Mouse (Mus musculus) embryonic facial prominence, embryonic 14.5 days (tissue): ENCODE results near the gene Trappc2l. TPM values are rescaled to one million over a fixed set of nuclear protein-coding genes. Genes with fewer than 3 reads are reported as not detected.
A peak's percentile ranks its signal among the peaks of the same experiment; 100 is the strongest.

Experiments
- ATAC-seq: fragments of 200-750 bp; cut with Nextera tagmentation; 2 replicates; pipeline ENCODE4 v1.8.0; 2017; ENCODE audit warnings: low read depth, moderate number of reproducible peaks, moderate TSS enrichment
- DNase-seq: peaks from one replicate; pipeline ENCODE4 v3.0.0-alpha.2; 2015; ENCODE audit warnings: low spot score
- H3K27ac ChIP-seq: fragments of 300-500 bp; sonication (generic); replicated peaks from 2 replicates; pipeline ENCODE4 v1.5.1; 2014; ENCODE audit warnings: low read depth, mild to moderate bottlenecking, low read length, moderate library complexity
- H3K27me3 ChIP-seq: fragments of 300-500 bp; sonication (generic); replicated peaks from 2 replicates; pipeline ENCODE4 v1.6.1; 2014; ENCODE audit warnings: low read length; ENCODE audit not compliant: control insufficient read depth, insufficient read depth
- H3K36me3 ChIP-seq: fragments of 300-500 bp; sonication (generic); 2 replicates; pipeline ENCODE4 v1.6.1; 2014; ENCODE audit warnings: low read length, mixed read lengths; ENCODE audit not compliant: control insufficient read depth, insufficient read depth
- H3K4me1 ChIP-seq: fragments of 300-500 bp; sonication (generic); 2 replicates; pipeline ENCODE4 v1.6.1; 2014; ENCODE audit warnings: antibody characterized with exemption, low read length; ENCODE audit not compliant: control insufficient read depth, insufficient read depth
- H3K4me2 ChIP-seq: fragments of 300-500 bp; sonication (generic); 2 replicates; pipeline ENCODE4 v1.6.1; 2014; ENCODE audit warnings: low read depth, mild to moderate bottlenecking, low read length, moderate library complexity, mixed read lengths
- H3K4me3 ChIP-seq: fragments of 300-500 bp; sonication (generic); 2 replicates; pipeline ENCODE4 v1.5.1; 2014; ENCODE audit warnings: low read depth, mild to moderate bottlenecking, low read length
- H3K9ac ChIP-seq: fragments of 300-500 bp; sonication (generic); 2 replicates; pipeline ENCODE4 v1.6.1; 2014; ENCODE audit warnings: low read depth, mild to moderate bottlenecking, low read length, moderate library complexity, mixed read lengths
- H3K9me3 ChIP-seq: fragments of 300-500 bp; sonication (generic); 2 replicates; pipeline ENCODE4 v1.6.1; 2016; ENCODE audit warnings: low read length; ENCODE audit not compliant: control insufficient read depth
- WGBS: fragments of 180-500 bp; shearing (Covaris S2); extraction: QIAGEN DNeasy Blood & Tissue Kit; methylation state at CpG from one replicate; pipeline ENCODE4 v1.1.7; 2014; 5-methylcytosine and 5-hydroxymethylcytosine counted together
- polyA plus RNA-seq: library from polyadenylated mRNA; unstranded; fragments of >200 nt; fragmentation: Nextera tagmentation; extraction: Ambion mirVana; gene quantifications from 2 replicates; pipeline ENCODE4 v1.2.1, GENCODE M21; 2014

Trappc2l gene
- polyA plus RNA-seq, 1 experiment from 2014 or later: 66.7 TPM

GRCm38 (mm10) chr8:122651326-122651921 lies 40.0 kb downstream of the Trappc2l start:
- Histone ChIP-seq H3K9ac (no peak overlapping the region), H3K36me3 (0 out of 2 replicates have a peak, but pooled peaks cover 4% of the 10 kb centered on the region), H3K4me1 (0 out of 2 replicates have a peak, but pooled peaks cover 7% of the 10 kb centered on the region), H3K27me3 (no peaks in the 10 kb centered on the region), H3K9me3 (no peaks in the 10 kb centered on the region), H3K4me2 (no peak overlapping the region), H3K4me3 (no peak overlapping the region), H3K27ac (no peak overlapping the region)
- peak; percentile 64; the same call in 1 of the 2 replicates for ATAC-seq
- peak; percentile 70 for DNase-seq
- 64% methylated on average over 12 of the region's 16 CpGs for WGBS

DNA sequence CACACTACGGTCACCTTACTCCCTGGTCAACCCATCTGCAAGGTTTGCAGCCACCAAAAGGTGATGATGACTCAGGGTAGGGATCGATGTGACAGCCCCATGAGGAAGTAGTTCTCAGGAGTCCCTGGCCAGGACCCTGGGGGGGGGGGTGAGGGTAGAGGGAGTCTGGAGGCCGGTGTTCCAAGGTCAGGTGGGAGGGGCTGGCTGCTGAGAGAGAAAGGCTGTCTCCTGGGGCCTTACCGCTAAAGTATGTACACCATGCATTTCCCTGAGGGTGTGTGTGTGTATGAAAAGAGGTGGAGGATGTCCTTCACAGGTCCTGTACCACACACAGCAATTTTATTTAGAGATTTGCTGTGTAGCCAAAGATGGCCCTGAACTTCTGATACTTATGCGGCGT lies 41.2 kb downstream of the Trappc2l start:
- ATAC-seq (no peak), DNase-seq (no peak)
- Histone ChIP-seq H3K9ac (no peak overlapping the region), H3K4me3 (no peak overlapping the region), H3K9me3 (no peaks in the 10 kb centered on the region), H3K27ac (no peak overlapping the region), H3K4me2 (no peak overlapping the region), H3K27me3 (no peaks in the 10 kb centered on the region), H3K36me3 (0 out of 2 replicates have a peak, but pooled peaks cover 2% of the 10 kb centered on the region), H3K4me1 (peaks cover 9% of the 10 kb centered on the region)
- 59% methylated on average over 6 of the region's 6 CpGs for WGBS

GRCm38 (mm10) chr8:122654768-122655167 lies 43.3 kb downstream of the Trappc2l start:
- Histone ChIP-seq H3K9ac (no peak overlapping the region), H3K36me3 (no peaks in the 10 kb centered on the region), H3K4me3 (no peak overlapping the region), H3K9me3 (no peaks in the 10 kb centered on the region), H3K27me3 (no peaks in the 10 kb centered on the region), H3K4me2 (no peak overlapping the region), H3K4me1 (peaks cover 30% of the 10 kb centered on the region), H3K27ac (no peak overlapping the region)
- ATAC-seq (no peak), DNase-seq (no peak)
- WGBS: 66% methylated on average over 7 of the region's 7 CpGs

DNA sequence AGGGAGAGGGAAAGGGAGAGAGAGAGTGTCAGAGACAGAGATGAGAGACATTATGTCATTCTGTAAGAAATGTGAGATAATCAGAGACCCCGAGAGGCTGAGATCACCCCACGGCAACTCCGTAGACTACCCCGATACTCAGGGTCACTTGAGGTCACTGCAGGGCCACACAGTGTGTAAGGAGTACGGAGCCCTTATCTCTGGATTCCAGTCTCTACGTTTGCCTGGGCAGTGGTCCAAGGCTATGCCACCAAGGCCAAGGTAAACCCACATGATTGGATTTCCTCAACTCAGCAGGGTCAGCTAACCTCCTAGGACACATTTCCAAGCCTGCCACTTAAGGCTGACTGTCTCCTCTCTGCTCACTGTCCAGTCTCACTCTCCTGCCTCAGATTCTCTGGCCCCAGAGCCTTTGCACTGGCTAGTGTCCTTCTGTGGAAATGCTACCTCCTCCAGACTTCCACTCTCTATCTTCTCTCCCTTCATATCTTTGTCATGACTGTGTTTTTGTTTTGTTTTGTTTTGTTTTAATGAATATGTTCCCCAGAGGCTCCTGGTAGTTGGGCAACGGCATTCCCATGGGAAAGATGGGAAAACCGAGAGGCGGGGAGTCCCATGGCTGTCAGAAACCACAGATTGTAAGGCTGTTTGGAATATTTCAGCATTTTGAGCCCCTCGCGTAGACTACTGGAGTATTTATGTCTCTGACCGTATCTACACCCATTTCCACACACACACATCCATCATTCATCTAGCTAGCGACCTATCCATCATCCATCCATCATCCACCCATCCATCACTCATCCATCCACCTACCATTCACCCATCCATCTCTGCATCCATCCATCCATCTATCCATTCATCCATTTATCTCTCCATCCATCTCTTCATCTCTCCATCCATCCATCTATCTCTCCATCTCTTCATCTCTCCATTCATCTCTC lies 44.9 kb downstream of the Trappc2l start:
- H3K4me3 ChIP-seq: no peak overlapping the region
- no peaks in the 10 kb centered on the region for H3K27me3 ChIP-seq
- DNase-seq (no peak), ATAC-seq (no peak)
- H3K9me3 ChIP-seq: no peaks in the 10 kb centered on the region
- no peak overlapping the region for H3K27ac ChIP-seq
- H3K36me3 ChIP-seq: no peaks in the 10 kb centered on the region
- WGBS: 81% methylated on average over 13 of the region's 13 CpGs
- peaks cover 40% of the 10 kb centered on the region for H3K4me1 ChIP-seq
- no peak overlapping the region for H3K4me2 ChIP-seq
- no peak overlapping the region for H3K9ac ChIP-seq

DNA sequence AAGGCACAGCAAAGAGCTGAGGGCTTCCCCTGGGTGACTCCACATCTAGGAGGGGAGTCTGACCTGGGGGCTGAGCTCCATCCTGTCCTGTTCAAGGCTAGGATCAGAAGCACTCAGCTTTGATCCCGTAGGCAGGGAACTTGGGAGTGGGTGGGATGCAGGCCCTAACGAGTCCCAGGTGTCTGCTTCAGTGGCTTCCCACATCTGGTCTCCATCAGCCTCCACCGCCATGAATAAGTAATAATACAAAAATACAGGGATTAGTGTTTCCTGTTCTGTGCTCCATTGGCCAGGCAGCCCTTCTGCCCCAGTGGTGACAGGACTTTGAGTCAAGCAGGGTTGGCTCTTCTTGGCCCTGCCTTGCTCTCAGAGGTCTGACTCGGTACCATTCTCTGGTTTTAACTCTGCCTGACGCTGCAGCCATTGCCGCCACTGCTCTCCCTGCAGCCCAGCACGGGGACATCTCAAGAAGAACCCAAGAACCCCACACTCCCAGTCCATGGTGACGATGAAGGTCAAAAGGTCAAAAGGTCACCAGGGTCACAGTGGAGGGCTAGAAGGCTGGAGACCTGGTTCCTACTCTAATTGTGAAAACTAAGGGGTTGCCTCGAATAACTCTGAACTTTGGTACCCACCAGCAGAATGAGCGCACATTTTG lies 46.8 kb downstream of the Trappc2l start:
- H3K27ac ChIP-seq: peak overlapping the region; percentile 57
- DNase-seq (peak; percentile 89), ATAC-seq (peak; percentile 67)
- WGBS: 30% methylated on average over 10 of the region's 10 CpGs
- no peak overlapping the region for H3K4me3 ChIP-seq
- H3K4me2 ChIP-seq: peak overlapping the region; percentile 33
- H3K36me3 ChIP-seq: no peaks in the 10 kb centered on the region
- no peaks in the 10 kb centered on the region for H3K27me3 ChIP-seq
- H3K9ac ChIP-seq: no peak overlapping the region
- no peaks in the 10 kb centered on the region for H3K9me3 ChIP-seq
- peaks cover 46% of the 10 kb centered on the region for H3K4me1 ChIP-seq

- Histone ChIP-seq H3K27ac (peak overlapping the region; percentile 57), H3K9ac (no peak overlapping the region), H3K4me2 (peak overlapping the region; percentile 34), H3K9me3 (no peaks in the 10 kb centered on the region), H3K36me3 (no peaks in the 10 kb centered on the region), H3K4me1 (peaks cover 46% of the 10 kb centered on the region), H3K4me3 (no peak overlapping the region), H3K27me3 (no peaks in the 10 kb centered on the region)
- WGBS: 26% methylated on average over 9 of the region's 9 CpGs
- ATAC-seq: peak; percentile 47
- peak; percentile 85 for DNase-seq
Measured at GRCm38 (mm10) chr8:122658807-122659160, 47.3 kb downstream of the Trappc2l start.

DNA sequence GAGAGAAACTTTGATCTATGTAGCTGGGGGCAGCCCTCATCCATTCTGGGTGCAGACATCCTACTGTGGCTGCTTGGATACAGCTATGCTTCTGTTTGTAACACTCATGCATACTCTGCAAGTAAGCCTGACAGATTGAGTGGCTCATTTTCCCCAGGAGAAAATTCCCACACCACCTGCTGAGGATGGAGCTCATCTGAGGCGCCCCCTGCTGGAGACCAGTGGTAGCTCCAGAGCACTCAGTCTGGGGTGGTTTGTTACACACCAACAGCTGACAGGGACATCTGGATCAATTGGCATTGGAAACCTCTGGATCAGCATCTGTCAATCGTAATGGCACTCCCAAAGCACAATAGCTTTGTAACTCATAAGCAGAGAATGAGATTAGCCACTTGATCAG lies 48.6 kb downstream of the Trappc2l start:
- WGBS: 74% methylated on average over 2 of the region's 2 CpGs
- H3K4me2 ChIP-seq: no peak overlapping the region

GRCm38 (mm10) chr8:122661138-122661537 lies 49.7 kb downstream of the Trappc2l start:
- H3K27me3 ChIP-seq: no peaks in the 10 kb centered on the region
- H3K9me3 ChIP-seq: no peaks in the 10 kb centered on the region
- ATAC-seq (peak; percentile 72), DNase-seq (peak; percentile 95)
- no peaks in the 10 kb centered on the region for H3K36me3 ChIP-seq
- H3K9ac ChIP-seq: no peak overlapping the region
- 10% methylated on average over 7 of the region's 7 CpGs for WGBS
- peak overlapping the region; percentile 4; the same call in 1 of the 2 replicates for H3K4me2 ChIP-seq
- no peak overlapping the region for H3K4me3 ChIP-seq
- peaks cover 64% of the 10 kb centered on the region for H3K4me1 ChIP-seq
- H3K27ac ChIP-seq: peak overlapping the region; percentile 42

More for the DNA sequence above, 48.6 kb downstream of the Trappc2l start:
- peaks cover 55% of the 10 kb centered on the region for H3K4me1 ChIP-seq
- ATAC-seq (no peak), DNase-seq (no peak)
- no peak overlapping the region for H3K4me3 ChIP-seq
- no peaks in the 10 kb centered on the region for H3K27me3 ChIP-seq
- H3K9ac ChIP-seq: no peak overlapping the region
- no peaks in the 10 kb centered on the region for H3K9me3 ChIP-seq
- no peaks in the 10 kb centered on the region for H3K36me3 ChIP-seq
- H3K27ac ChIP-seq: no peak overlapping the region
